Mouse (Mus musculus): Measurements from ENCODE around the gene Rab22a. TPM values are rescaled to one million over a fixed set of nuclear protein-coding genes. Genes with fewer than 3 reads are reported as not detected.
A peak's percentile ranks its signal among the peaks of the same experiment; 100 is the strongest.

Rab22a gene
- polyA plus RNA-seq (2014; fragmentation: Nextera tagmentation; extraction: Ambion mirVana), result 37.7 and 40.3 TPM in 2 replicates

GRCm38 (mm10) chr2:173659057-173659925, at the start of gene Rab22a:
TSS of gene Rab22a (plus strand) at chr2:173659760.
- no peaks in the 10 kb centered on the region for H3K4me1 ChIP-seq (ENCODE audit: control insufficient read depth, insufficient read depth, low read length)
- DNase-seq (ENCODE audit: low spot score) (peak; percentile 100), ATAC-seq (replicated peaks; ENCODE audit: insufficient number of reproducible peaks, low FRiP score, low TSS enrichment, low read depth) (peak; percentile 96)
- WGBS, result under 1% methylated on average over 45 of the region's 55 CpGs
- no peaks in the 10 kb centered on the region for H3K9me3 ChIP-seq (replicated peaks; ENCODE audit: control insufficient read depth, low read length)
- peak within 1 kb of the TSS; percentile 63 for H3K4me2 ChIP-seq (ENCODE audit: low read depth, low read length)
- no peaks in the 10 kb centered on the region for H3K27me3 ChIP-seq (ENCODE audit: control insufficient read depth, insufficient read depth, low read length)
- 0 out of 2 replicates have a peak within 1 kb of the TSS, but pooled peaks have one; percentile 7 for H3K27ac ChIP-seq (replicated peaks; ENCODE audit: low read depth, low read length)
- H3K9ac ChIP-seq (replicated peaks; ENCODE audit: low read length), result peak within 1 kb of the TSS; percentile 90
- peaks cover 4% of the 10 kb centered on the region; the same call in 1 of the 2 replicates for H3K36me3 ChIP-seq (replicated peaks; ENCODE audit: control insufficient read depth, insufficient read depth, low read depth, low read length)
- H3K4me3 ChIP-seq (ENCODE audit: low read depth, low read length), result peak within 1 kb of the TSS; percentile 89

DNA sequence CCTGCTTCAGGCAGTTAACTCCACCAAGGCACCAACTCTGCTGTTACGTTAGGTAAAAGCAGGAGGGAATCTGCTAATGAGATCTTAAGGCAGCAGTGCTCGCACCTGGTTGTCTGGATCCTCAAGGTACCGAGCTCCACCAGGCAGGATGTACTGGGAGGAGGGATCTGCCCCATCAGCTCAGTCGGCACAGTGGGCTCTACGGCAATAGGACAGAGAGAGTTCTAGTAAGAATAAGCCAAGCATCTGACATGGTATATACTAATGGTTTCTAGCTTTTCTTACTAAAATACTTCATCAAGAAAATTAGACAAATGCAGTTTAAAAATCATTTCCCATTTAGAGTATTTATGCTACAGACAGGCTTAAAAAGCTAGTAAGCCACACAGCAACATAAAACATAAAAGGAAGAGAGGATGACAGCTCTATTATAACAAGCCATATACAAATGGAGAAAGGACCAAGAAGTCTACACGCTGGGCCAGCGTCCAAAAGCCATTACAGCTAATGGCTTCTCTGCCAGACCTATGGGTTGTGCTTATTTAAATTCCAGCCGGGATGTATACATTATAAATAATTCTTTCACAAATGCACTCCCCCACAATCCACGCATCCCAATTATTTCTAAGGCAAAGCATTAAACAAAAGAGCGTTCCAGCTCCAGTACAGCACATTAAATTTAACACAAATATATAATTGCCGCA, 44.0 kb upstream of the Rab22a start:
- H3K27me3 ChIP-seq (ENCODE audit: control insufficient read depth, insufficient read depth, low read length), result no peaks in the 10 kb centered on the region
- no peaks in the 10 kb centered on the region for H3K36me3 ChIP-seq (replicated peaks; ENCODE audit: control insufficient read depth, insufficient read depth, low read depth, low read length)
- WGBS, result 90% methylated on average over 11 of the region's 11 CpGs
- no peak overlapping the region for H3K27ac ChIP-seq (replicated peaks; ENCODE audit: low read depth, low read length)
- DNase-seq (ENCODE audit: low spot score) (no peak), ATAC-seq (replicated peaks; ENCODE audit: insufficient number of reproducible peaks, low FRiP score, low TSS enrichment, low read depth) (no peak)
- H3K4me1 ChIP-seq (ENCODE audit: control insufficient read depth, insufficient read depth, low read length), result no peaks in the 10 kb centered on the region
- no peak overlapping the region for H3K4me2 ChIP-seq (ENCODE audit: low read depth, low read length)
- H3K9me3 ChIP-seq (replicated peaks; ENCODE audit: control insufficient read depth, low read length), result no peaks in the 10 kb centered on the region
- no peak overlapping the region for H3K9ac ChIP-seq (replicated peaks; ENCODE audit: low read length)
- no peak overlapping the region for H3K4me3 ChIP-seq (ENCODE audit: low read depth, low read length)

- Histone ChIP-seq H3K36me3 (replicated peaks; ENCODE audit: control insufficient read depth, insufficient read depth, low read depth, low read length) (no peaks in the 10 kb centered on the region), H3K9me3 (replicated peaks; ENCODE audit: control insufficient read depth, low read length) (no peaks in the 10 kb centered on the region), H3K9ac (replicated peaks; ENCODE audit: low read length) (no peak overlapping the region), H3K4me3 (ENCODE audit: low read depth, low read length) (no peak overlapping the region), H3K4me2 (ENCODE audit: low read depth, low read length) (no peak overlapping the region), H3K27ac (replicated peaks; ENCODE audit: low read depth, low read length) (no peak overlapping the region), H3K27me3 (ENCODE audit: control insufficient read depth, insufficient read depth, low read length) (no peaks in the 10 kb centered on the region), H3K4me1 (ENCODE audit: control insufficient read depth, insufficient read depth, low read length) (no peaks in the 10 kb centered on the region)
- 85% methylated on average over 7 of the region's 7 CpGs for WGBS
- no peak for ATAC-seq (replicated peaks; ENCODE audit: insufficient number of reproducible peaks, low FRiP score, low TSS enrichment, low read depth)
- DNase-seq (ENCODE audit: low spot score), result no peak
These were observed 43.4 kb upstream of the Rab22a start for GRCm38 (mm10) chr2:173616156-173616555.

DNA sequence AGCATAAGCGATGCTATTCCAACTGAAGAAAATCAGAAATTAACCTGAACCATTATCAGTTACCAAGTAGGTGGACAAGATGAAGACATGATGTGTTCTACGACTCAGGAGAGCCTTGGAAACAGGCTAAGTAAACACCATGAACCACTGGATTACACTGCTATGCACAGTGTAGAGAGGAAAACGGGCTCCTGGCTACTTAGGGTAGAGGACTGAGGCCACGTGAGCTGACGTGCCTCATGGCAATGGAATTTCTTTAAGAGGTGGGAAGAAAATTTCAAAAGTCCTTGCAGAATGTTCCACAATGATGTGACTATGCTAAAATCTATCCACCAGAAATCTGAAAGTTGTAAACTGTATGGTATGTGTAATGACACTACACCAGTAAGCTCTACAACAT, 40.4 kb upstream of the Rab22a start:
- ATAC-seq (replicated peaks; ENCODE audit: insufficient number of reproducible peaks, low FRiP score, low TSS enrichment, low read depth) (no peak), DNase-seq (ENCODE audit: low spot score) (no peak)
- 91% methylated on average over 5 of the region's 5 CpGs for WGBS
- Histone ChIP-seq H3K27ac (replicated peaks; ENCODE audit: low read depth, low read length) (no peak overlapping the region), H3K4me3 (ENCODE audit: low read depth, low read length) (no peak overlapping the region), H3K9ac (replicated peaks; ENCODE audit: low read length) (no peak overlapping the region), H3K4me1 (ENCODE audit: control insufficient read depth, insufficient read depth, low read length) (no peaks in the 10 kb centered on the region), H3K9me3 (replicated peaks; ENCODE audit: control insufficient read depth, low read length) (no peaks in the 10 kb centered on the region), H3K27me3 (ENCODE audit: control insufficient read depth, insufficient read depth, low read length) (no peaks in the 10 kb centered on the region), H3K36me3 (replicated peaks; ENCODE audit: control insufficient read depth, insufficient read depth, low read depth, low read length) (no peaks in the 10 kb centered on the region), H3K4me2 (ENCODE audit: low read depth, low read length) (no peak overlapping the region)

- H3K4me2 ChIP-seq (ENCODE audit: low read depth, low read length), result no peak overlapping the region
- no peaks in the 10 kb centered on the region for H3K27me3 ChIP-seq (ENCODE audit: control insufficient read depth, insufficient read depth, low read length)
- no peak overlapping the region for H3K27ac ChIP-seq (replicated peaks; ENCODE audit: low read depth, low read length)
- no peak overlapping the region for H3K9ac ChIP-seq (replicated peaks; ENCODE audit: low read length)
- no peaks in the 10 kb centered on the region for H3K36me3 ChIP-seq (replicated peaks; ENCODE audit: control insufficient read depth, insufficient read depth, low read depth, low read length)
- DNase-seq (ENCODE audit: low spot score), result no peak
- H3K4me3 ChIP-seq (ENCODE audit: low read depth, low read length), result no peak overlapping the region
- H3K4me1 ChIP-seq (ENCODE audit: control insufficient read depth, insufficient read depth, low read length), result no peaks in the 10 kb centered on the region
- no peaks in the 10 kb centered on the region for H3K9me3 ChIP-seq (replicated peaks; ENCODE audit: control insufficient read depth, low read length)
- 0 out of 2 replicates have a peak, but pooled peaks have one; percentile 32 for ATAC-seq (replicated peaks; ENCODE audit: insufficient number of reproducible peaks, low FRiP score, low TSS enrichment, low read depth)
- WGBS, result 96% methylated on average over 4 of the region's 4 CpGs
These were observed 38.9 kb upstream of the Rab22a start for GRCm38 (mm10) chr2:173620645-173621044.

- H3K4me3 ChIP-seq (ENCODE audit: low read depth, low read length), result no peak overlapping the region
- no peak; the same call in 1 of the 2 replicates for ATAC-seq (replicated peaks; ENCODE audit: insufficient number of reproducible peaks, low FRiP score, low TSS enrichment, low read depth)
- no peak overlapping the region for H3K4me2 ChIP-seq (ENCODE audit: low read depth, low read length)
- WGBS, result 60% methylated on average over 7 of the region's 7 CpGs
- no peak overlapping the region for H3K9ac ChIP-seq (replicated peaks; ENCODE audit: low read length)
- H3K4me1 ChIP-seq (ENCODE audit: control insufficient read depth, insufficient read depth, low read length), result no peaks in the 10 kb centered on the region
- H3K9me3 ChIP-seq (replicated peaks; ENCODE audit: control insufficient read depth, low read length), result no peaks in the 10 kb centered on the region
- no peak overlapping the region for H3K27ac ChIP-seq (replicated peaks; ENCODE audit: low read depth, low read length)
- H3K27me3 ChIP-seq (ENCODE audit: control insufficient read depth, insufficient read depth, low read length), result no peaks in the 10 kb centered on the region
- no peak for DNase-seq (ENCODE audit: low spot score)
- H3K36me3 ChIP-seq (replicated peaks; ENCODE audit: control insufficient read depth, insufficient read depth, low read depth, low read length), result no peaks in the 10 kb centered on the region
These were observed 37.4 kb upstream of the Rab22a start for GRCm38 (mm10) chr2:173622173-173622601.

- Histone ChIP-seq H3K9ac (replicated peaks; ENCODE audit: low read length) (no peak overlapping the region), H3K9me3 (replicated peaks; ENCODE audit: control insufficient read depth, low read length) (no peaks in the 10 kb centered on the region), H3K27me3 (ENCODE audit: control insufficient read depth, insufficient read depth, low read length) (no peaks in the 10 kb centered on the region), H3K27ac (replicated peaks; ENCODE audit: low read depth, low read length) (no peak overlapping the region), H3K36me3 (replicated peaks; ENCODE audit: control insufficient read depth, insufficient read depth, low read depth, low read length) (no peaks in the 10 kb centered on the region), H3K4me1 (ENCODE audit: control insufficient read depth, insufficient read depth, low read length) (no peaks in the 10 kb centered on the region), H3K4me2 (ENCODE audit: low read depth, low read length) (no peak overlapping the region), H3K4me3 (ENCODE audit: low read depth, low read length) (no peak overlapping the region)
- ATAC-seq (replicated peaks; ENCODE audit: insufficient number of reproducible peaks, low FRiP score, low TSS enrichment, low read depth), result no peak
- no peak for DNase-seq (ENCODE audit: low spot score)
- 73% methylated on average over 7 of the region's 7 CpGs for WGBS
These were observed 34.9 kb upstream of the Rab22a start for GRCm38 (mm10) chr2:173624667-173625066.

DNA sequence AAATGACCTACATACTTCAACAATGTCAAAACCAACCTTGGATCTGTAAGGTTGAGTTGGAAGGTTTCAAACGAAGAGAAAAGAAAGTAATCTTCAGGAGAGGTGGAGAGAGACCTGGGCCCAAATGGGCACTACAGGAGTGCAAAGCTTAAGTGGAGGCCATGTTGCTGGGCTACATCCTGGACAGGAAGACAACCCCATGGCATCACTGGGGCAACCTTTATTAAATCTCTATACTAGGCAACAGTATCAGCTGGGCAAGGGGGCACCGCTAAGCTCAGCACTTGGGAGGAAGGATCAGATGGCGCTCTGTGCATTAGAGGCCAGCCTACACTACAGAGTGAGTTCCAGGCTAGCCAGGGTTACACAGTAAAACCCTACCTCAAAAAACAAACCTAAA, 33.8 kb upstream of the Rab22a start:
- no peak for ATAC-seq (replicated peaks; ENCODE audit: insufficient number of reproducible peaks, low FRiP score, low TSS enrichment, low read depth)
- no peaks in the 10 kb centered on the region for H3K9me3 ChIP-seq (replicated peaks; ENCODE audit: control insufficient read depth, low read length)
- no peak overlapping the region for H3K4me3 ChIP-seq (ENCODE audit: low read depth, low read length)
- H3K27ac ChIP-seq (replicated peaks; ENCODE audit: low read depth, low read length), result no peak overlapping the region
- H3K4me2 ChIP-seq (ENCODE audit: low read depth, low read length), result no peak overlapping the region
- H3K9ac ChIP-seq (replicated peaks; ENCODE audit: low read length), result no peak overlapping the region
- H3K4me1 ChIP-seq (ENCODE audit: control insufficient read depth, insufficient read depth, low read length), result no peaks in the 10 kb centered on the region
- no peaks in the 10 kb centered on the region for H3K27me3 ChIP-seq (ENCODE audit: control insufficient read depth, insufficient read depth, low read length)
- no peak for DNase-seq (ENCODE audit: low spot score)
- H3K36me3 ChIP-seq (replicated peaks; ENCODE audit: control insufficient read depth, insufficient read depth, low read depth, low read length), result no peaks in the 10 kb centered on the region
- WGBS, result 79% methylated on average over 3 of the region's 3 CpGs

Measured in embryonic facial prominence, embryonic 11.5 days (tissue).